Mouse (Mus musculus) cortical plate, adult 2 months (tissue): ENCODE data around the gene Zc3h7b.

Experiments
- CTCF ChIP-seq: fragments of 200-500 bp; IDR thresholded peaks from 2 replicates; pipeline ENCODE4 v1.5.1; 2011; ENCODE audit warnings: mild to moderate bottlenecking, control low read depth, low read length; ENCODE audit not compliant: insufficient read depth; ENCODE audit errors: extremely low read depth
- POLR2A ChIP-seq: fragments of 200-500 bp; IDR thresholded peaks from 2 replicates; pipeline ENCODE4 v1.6.1; 2011; ENCODE audit warnings: mild to moderate bottlenecking, low read length, control low read depth; ENCODE audit not compliant: insufficient read depth; ENCODE audit errors: extremely low read depth

DNA sequence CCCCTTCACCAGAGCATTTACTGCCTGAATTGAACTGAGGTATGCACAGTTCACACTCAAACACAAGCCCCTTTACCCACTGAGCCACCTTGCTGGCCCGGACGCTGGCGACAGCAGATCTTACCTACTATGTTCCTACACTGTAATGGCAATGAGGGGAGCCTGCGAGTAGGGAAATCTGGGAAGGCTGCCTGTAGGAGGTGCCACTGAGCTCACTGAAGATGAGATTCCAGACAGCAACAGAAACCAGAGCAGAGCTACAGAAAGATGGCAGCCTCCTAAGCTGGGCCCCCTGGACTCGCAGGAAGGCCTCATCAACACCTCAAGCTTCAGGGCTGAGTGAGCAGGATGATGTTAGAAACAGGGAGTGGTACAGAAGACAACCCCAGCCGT is 25.7 kb upstream of the Zc3h7b start:
- TF ChIP-seq CTCF (no peak), POLR2A (no peak)
